Mouse (Mus musculus): ENCODE data around the gene Fscn3.

Gene Fscn3

GRCm38 (mm10) chr6:28428290-28428689, 701 bp downstream of the Fscn3 start, which contains the start of gene Gcc1:
TSS of gene Gcc1 (minus strand) at chr6:28428390.
- no peak for DNase-seq (ENCODE audit: low spot score)

GRCm38 (mm10) chr6:28429870-28430269, 2.3 kb downstream of the Fscn3 start:
- no peak for DNase-seq (ENCODE audit: low spot score)

- DNase-seq (ENCODE audit: low spot score) = no peak
Measured at GRCm38 (mm10) chr6:28430795-28431537, 3.4 kb downstream of the Fscn3 start.

GRCm38 (mm10) chr6:28431538-28431855, 3.9 kb downstream of the Fscn3 start:
- no peak for DNase-seq (ENCODE audit: low spot score)

- no peak for DNase-seq (ENCODE audit: low spot score)
Measured at GRCm38 (mm10) chr6:28447937-28448336, 20.3 kb downstream of the Fscn3 start.

- DNase-seq (ENCODE audit: low spot score) = no peak
Measured at GRCm38 (mm10) chr6:28449253-28449652, 21.7 kb downstream of the Fscn3 start, which contains the start of gene Pax4. TSS of gene Pax4 (minus strand) at chr6:28449353.

GRCm38 (mm10) chr6:28450481-28450880, 22.9 kb downstream of the Fscn3 start:
- no peak for DNase-seq (ENCODE audit: low spot score)

- no peak for DNase-seq (ENCODE audit: low spot score)
Measured at GRCm38 (mm10) chr6:28450977-28451376, 23.4 kb downstream of the Fscn3 start.

GRCm38 (mm10) chr6:28459221-28459668, 31.7 kb downstream of the Fscn3 start:
- no peak for DNase-seq (ENCODE audit: low spot score)

GRCm38 (mm10) chr6:28460534-28460933, 32.9 kb downstream of the Fscn3 start:
- peak; percentile 20 for DNase-seq (ENCODE audit: low spot score)

- no peak for DNase-seq (ENCODE audit: low spot score)
Measured at GRCm38 (mm10) chr6:28464630-28465029, 37.0 kb downstream of the Fscn3 start.

- DNase-seq (ENCODE audit: low spot score) = no peak
Measured at GRCm38 (mm10) chr6:28470017-28470602, 42.5 kb downstream of the Fscn3 start.

GRCm38 (mm10) chr6:28470621-28471020, 43.0 kb downstream of the Fscn3 start:
- DNase-seq (ENCODE audit: low spot score) = no peak

GRCm38 (mm10) chr6:28471284-28472035, 43.9 kb downstream of the Fscn3 start:
- no peak for DNase-seq (ENCODE audit: low spot score)

GRCm38 (mm10) chr6:28474211-28474610, 46.6 kb downstream of the Fscn3 start:
- no peak for DNase-seq (ENCODE audit: low spot score)

GRCm38 (mm10) chr6:28474839-28475238, 47.2 kb downstream of the Fscn3 start, which contains the start of gene Snd1:
TSS of gene Snd1 (plus strand) at chr6:28475139.
- no peak for DNase-seq (ENCODE audit: low spot score)

- peak; percentile 97 for DNase-seq (ENCODE audit: low spot score)
Measured at GRCm38 (mm10) chr6:28479865-28480751, 52.5 kb downstream of the Fscn3 start.

GRCm38 (mm10) chr6:28480752-28481492, 53.3 kb downstream of the Fscn3 start:
- no peak for DNase-seq (ENCODE audit: low spot score)

GRCm38 (mm10) chr6:28482711-28483315, 55.2 kb downstream of the Fscn3 start:
- DNase-seq (ENCODE audit: low spot score) = no peak

GRCm38 (mm10) chr6:28486008-28486407, 58.4 kb downstream of the Fscn3 start:
- DNase-seq (ENCODE audit: low spot score) = no peak

- peak; percentile 29 for DNase-seq (ENCODE audit: low spot score)
Measured at GRCm38 (mm10) chr6:28486471-28486870, 58.9 kb downstream of the Fscn3 start.
